Mouse (Mus musculus) embryonic facial prominence, embryonic 11.5 days (tissue): ENCODE results near the gene Nr1i2. TPM values are rescaled to one million over a fixed set of nuclear protein-coding genes. Genes with fewer than 3 reads are reported as not detected.

Experiments used
- ATAC-seq: fragments of 200-750 bp; cut with Nextera tagmentation; replicated peaks from 2 replicates; pipeline ENCODE4 v1.8.0; 2017; ENCODE audit warnings: low read depth; ENCODE audit not compliant: insufficient number of reproducible peaks, low FRiP score, low TSS enrichment
- DNase-seq: peaks from one replicate; pipeline ENCODE4 v3.0.0-alpha.2; 2015; ENCODE audit warnings: low spot score
- H3K27ac ChIP-seq: fragments of 300-500 bp; sonication (generic); replicated peaks from 2 replicates; pipeline ENCODE4 v1.5.1; 2014; ENCODE audit warnings: mild to moderate bottlenecking, low read depth, low read length, control low read depth
- H3K27me3 ChIP-seq: fragments of 300-500 bp; sonication (generic); 2 replicates; pipeline ENCODE4 v1.6.1; 2014; ENCODE audit warnings: mild to moderate bottlenecking, low read length, moderate library complexity, mixed read lengths; ENCODE audit not compliant: control insufficient read depth, insufficient read depth
- H3K36me3 ChIP-seq: fragments of 300-500 bp; sonication (generic); replicated peaks from 2 replicates; pipeline ENCODE4 v1.6.1; 2014; ENCODE audit warnings: low read depth, mild to moderate bottlenecking, low read length, moderate library complexity, mixed read lengths; ENCODE audit not compliant: control insufficient read depth, insufficient read depth
- H3K4me1 ChIP-seq: fragments of 300-500 bp; sonication (generic); 2 replicates; pipeline ENCODE4 v1.6.1; 2014; ENCODE audit warnings: low read length, mixed read lengths; ENCODE audit not compliant: control insufficient read depth, insufficient read depth
- H3K4me2 ChIP-seq: fragments of 300-500 bp; sonication (generic); 2 replicates; pipeline ENCODE4 v1.6.1; 2014; ENCODE audit warnings: low read depth, mild to moderate bottlenecking, control low read depth, low read length, moderate library complexity
- H3K4me3 ChIP-seq: fragments of 300-500 bp; sonication (generic); 2 replicates; pipeline ENCODE4 v1.5.1; 2014; ENCODE audit warnings: low read depth, low read length, control low read depth
- H3K9ac ChIP-seq: fragments of 300-500 bp; sonication (generic); replicated peaks from 2 replicates; pipeline ENCODE4 v1.6.1; 2014; ENCODE audit warnings: mild to moderate bottlenecking, control low read depth, low read length
- H3K9me3 ChIP-seq: fragments of 300-500 bp; sonication (generic); replicated peaks from 2 replicates; pipeline ENCODE4 v1.6.1; 2016; ENCODE audit warnings: mild to moderate bottlenecking, low read length, inconsistent platforms, mixed read lengths; ENCODE audit not compliant: control insufficient read depth
- WGBS: fragments of 180-500 bp; shearing (Covaris S2); extraction: QIAGEN DNeasy Blood & Tissue Kit; methylation state at CpG from one replicate; pipeline ENCODE4 v1.1.7; 2014; 5-methylcytosine and 5-hydroxymethylcytosine counted together
- polyA plus RNA-seq: library from polyadenylated mRNA; unstranded; fragments of >200 nt; fragmentation: Nextera tagmentation; extraction: Ambion mirVana; gene quantifications from 2 replicates; pipeline ENCODE4 v1.2.1, GENCODE M21; 2014

The Nr1i2 gene
- polyA plus RNA-seq, 1 experiment from 2014 or later, result not detected

- DNase-seq (no peak), ATAC-seq (no peak)
- 88% methylated on average over 13 of the region's 13 CpGs for WGBS
- Histone ChIP-seq H3K4me1 (no peaks in the 10 kb centered on the region; the same call in 1 of the 2 replicates), H3K36me3 (no peaks in the 10 kb centered on the region), H3K27ac (no peak overlapping the region), H3K4me2 (no peak overlapping the region), H3K4me3 (no peak overlapping the region), H3K9me3 (no peaks in the 10 kb centered on the region), H3K27me3 (no peaks in the 10 kb centered on the region), H3K9ac (no peak overlapping the region)
These were observed 7.7 kb upstream of the Nr1i2 start for GRCm38 (mm10) chr16:38302367-38302766.

- no peak overlapping the region for H3K4me3 ChIP-seq
- no peaks in the 10 kb centered on the region for H3K27me3 ChIP-seq
- no peak overlapping the region for H3K9ac ChIP-seq
- no peak for DNase-seq
- H3K4me2 ChIP-seq, result no peak overlapping the region
- H3K9me3 ChIP-seq, result no peaks in the 10 kb centered on the region
- ATAC-seq, result no peak
- no peak overlapping the region for H3K27ac ChIP-seq
- no peaks in the 10 kb centered on the region for H3K36me3 ChIP-seq
- 84% methylated on average over 6 of the region's 6 CpGs for WGBS
- H3K4me1 ChIP-seq, result no peaks in the 10 kb centered on the region
These were observed 3.8 kb upstream of the Nr1i2 start for GRCm38 (mm10) chr16:38298410-38298809.

- no peak overlapping the region for H3K4me3 ChIP-seq
These were observed 816 bp upstream of the Nr1i2 start for GRCm38 (mm10) chr16:38295349-38295930.

GRCm38 (mm10) chr16:38290151-38290550 is 4.5 kb downstream of the Nr1i2 start:
- no peaks in the 10 kb centered on the region for H3K36me3 ChIP-seq
- 77% methylated on average over 2 of the region's 2 CpGs for WGBS
- H3K4me2 ChIP-seq, result no peak overlapping the region
- no peaks in the 10 kb centered on the region for H3K4me1 ChIP-seq
- H3K27ac ChIP-seq, result no peak overlapping the region
- H3K27me3 ChIP-seq, result no peaks in the 10 kb centered on the region
- no peaks in the 10 kb centered on the region for H3K9me3 ChIP-seq
- ATAC-seq, result no peak
- no peak for DNase-seq
- H3K9ac ChIP-seq, result no peak overlapping the region
- no peak overlapping the region for H3K4me3 ChIP-seq

More at GRCm38 (mm10) chr16:38295349-38295930, 816 bp upstream of the Nr1i2 start:
- ATAC-seq, result no peak
- Histone ChIP-seq H3K36me3 (no peaks in the 10 kb centered on the region), H3K27ac (no peak overlapping the region), H3K9me3 (no peaks in the 10 kb centered on the region), H3K27me3 (no peaks in the 10 kb centered on the region), H3K4me1 (no peaks in the 10 kb centered on the region), H3K9ac (no peak overlapping the region), H3K4me2 (no peak overlapping the region)
- 58% methylated on average over 5 of the region's 5 CpGs for WGBS
- DNase-seq, result no peak

GRCm38 (mm10) chr16:38288851-38289250 is 5.8 kb downstream of the Nr1i2 start:
- Histone ChIP-seq H3K36me3 (no peaks in the 10 kb centered on the region), H3K4me1 (no peaks in the 10 kb centered on the region), H3K9ac (no peak overlapping the region), H3K27ac (no peak overlapping the region), H3K27me3 (no peaks in the 10 kb centered on the region), H3K4me3 (no peak overlapping the region), H3K4me2 (no peak overlapping the region), H3K9me3 (no peaks in the 10 kb centered on the region)
- 19% methylated on average over 6 of the region's 6 CpGs for WGBS
- DNase-seq, result no peak
- ATAC-seq, result no peak

GRCm38 (mm10) chr16:38287762-38288161 is 6.9 kb downstream of the Nr1i2 start:
- Histone ChIP-seq H3K27me3 (no peaks in the 10 kb centered on the region), H3K4me3 (no peak overlapping the region), H3K9ac (no peak overlapping the region), H3K4me1 (no peaks in the 10 kb centered on the region), H3K36me3 (no peaks in the 10 kb centered on the region), H3K27ac (no peak overlapping the region), H3K9me3 (no peaks in the 10 kb centered on the region), H3K4me2 (no peak overlapping the region)
- WGBS, result 69% methylated on average over 3 of the region's 3 CpGs
- DNase-seq (no peak), ATAC-seq (no peak)

- Histone ChIP-seq H3K4me3 (no peak overlapping the region), H3K27me3 (no peaks in the 10 kb centered on the region), H3K36me3 (no peaks in the 10 kb centered on the region), H3K9ac (no peak overlapping the region), H3K9me3 (no peaks in the 10 kb centered on the region), H3K4me2 (no peak overlapping the region), H3K4me1 (no peaks in the 10 kb centered on the region), H3K27ac (no peak overlapping the region)
- DNase-seq (no peak), ATAC-seq (no peak)
- 59% methylated on average over 6 of the region's 6 CpGs for WGBS
These were observed 7.3 kb downstream of the Nr1i2 start for GRCm38 (mm10) chr16:38287357-38287756.

GRCm38 (mm10) chr16:38286541-38286940 is 8.1 kb downstream of the Nr1i2 start:
- Histone ChIP-seq H3K27ac (no peak overlapping the region), H3K9ac (no peak overlapping the region), H3K4me1 (no peaks in the 10 kb centered on the region), H3K36me3 (no peaks in the 10 kb centered on the region), H3K4me3 (no peak overlapping the region), H3K27me3 (no peaks in the 10 kb centered on the region), H3K9me3 (no peaks in the 10 kb centered on the region), H3K4me2 (no peak overlapping the region)
- 71% methylated on average over 4 of the region's 4 CpGs for WGBS
- ATAC-seq (no peak), DNase-seq (no peak)
